Mouse (Mus musculus): Measurements from ENCODE around the gene Larp4b.

DNA sequence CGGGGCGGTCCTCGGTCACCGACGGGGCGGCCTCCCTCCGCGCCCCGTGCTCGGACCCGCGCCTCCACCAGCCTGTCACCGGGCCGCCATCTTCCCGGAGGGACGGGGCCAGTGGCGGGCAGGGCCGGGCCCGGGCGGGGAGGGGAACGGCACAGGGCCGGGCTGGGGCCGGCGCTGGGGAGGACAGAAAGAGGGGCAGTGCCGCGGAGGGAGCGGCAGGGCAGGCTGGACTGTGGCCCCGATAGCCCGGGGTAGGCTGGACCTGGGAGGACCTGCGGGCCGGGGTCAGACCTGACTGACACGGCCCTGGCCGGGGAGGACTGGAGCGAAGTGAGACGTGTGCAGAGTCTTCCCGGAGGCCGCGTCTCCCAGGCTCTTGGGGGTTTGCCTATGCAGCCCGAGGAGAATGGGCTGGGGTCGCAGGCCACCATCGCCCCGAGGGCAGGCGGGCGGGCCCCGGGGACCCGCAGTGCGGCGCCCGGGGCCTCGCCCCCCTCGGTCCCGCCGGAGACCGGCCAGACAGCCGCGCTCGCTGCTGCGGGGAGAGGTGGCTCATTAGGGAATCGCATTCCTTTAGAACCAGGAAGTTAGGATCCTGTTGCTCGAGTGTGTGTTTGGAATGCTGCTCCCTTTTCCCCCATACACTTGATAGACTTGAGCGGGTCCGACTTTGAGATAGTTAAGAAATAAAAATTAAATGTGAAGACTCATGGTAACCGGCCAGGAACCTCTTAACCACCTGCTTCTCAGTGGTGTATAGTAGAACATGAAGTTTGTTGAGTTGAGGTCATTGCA lies 702 bp downstream of the Larp4b start:
- TF ChIP-seq CTCF (conservative IDR thresholded peaks at IDR 0.05; ENCODE audit: insufficient read depth, insufficient read length, low read depth, low read length) (no peak), POLR2A (IDR thresholded peaks at IDR 0.05; ENCODE audit: low read depth, low read length) (no peak)

All from kidney, adult 2 months (tissue).